Mouse (Mus musculus) megakaryocyte, embryonic 14.5 days (primary cell): ENCODE data around the gene Tmem237.

ENCODE experiments used
- FLI1 ChIP-seq: IDR thresholded peaks from 2 replicates; pipeline ENCODE4 v1.6.1; 2012; ENCODE audit warnings: low read length, inconsistent platforms, mixed read lengths
- GATA1 ChIP-seq: IDR thresholded peaks from 3 replicates; pipeline ENCODE4 v1.6.1; 2012; ENCODE audit warnings: mixed read lengths, low read length, inconsistent platforms, borderline replicate concordance

- no peak for TF ChIP-seq GATA1
- TF ChIP-seq FLI1 = no peak
Observed at GRCm38 (mm10) chr1:59159136-59159535, 38.9 kb upstream of the Tmem237 start.
